Mouse (Mus musculus) lung, postnatal 4 days (tissue): ENCODE measurements around the gene Gm5475.
"Not testable (repeated sequence)": the region's sequence is repeated elsewhere in the genome, so short reads cannot be mapped to it uniquely, and the experiment has no call there.

Experiments used
- DNase-seq, 2 experiments: peaks; one replicate each; pipeline ENCODE4 v3.0.0; 2021

Gm5475 gene

GRCm38 (mm10) chr15:100421758-100422197 is at the start of gene Gm5475:
TSS of gene Gm5475 (plus strand) at chr15:100422147.
- not testable (repeated sequence) for DNase-seq

DNA sequence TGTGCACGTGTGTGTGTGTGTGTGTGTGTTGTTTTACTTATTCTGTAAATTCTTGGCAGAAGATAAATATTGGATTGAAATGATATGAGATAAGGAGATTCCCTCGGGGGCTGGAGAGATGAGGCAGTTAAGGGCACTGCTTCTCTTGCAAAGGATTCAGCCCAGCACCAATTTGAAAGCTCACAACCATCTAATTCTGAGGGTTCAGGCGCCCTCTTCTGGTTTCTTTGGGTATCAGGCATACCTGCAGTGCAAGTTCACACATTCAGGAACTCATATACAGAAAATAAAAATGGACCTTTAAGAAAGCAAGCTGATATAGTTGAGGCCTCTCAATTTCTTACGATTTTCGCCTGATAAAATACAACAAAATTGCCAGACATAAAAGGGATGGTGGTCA is 46.9 kb upstream of the Gm5475 start:
- DNase-seq = peak; percentile 37 to 73

GRCm38 (mm10) chr15:100377847-100378505 is 44.0 kb upstream of the Gm5475 start:
- DNase-seq = not testable (repeated sequence)

DNA sequence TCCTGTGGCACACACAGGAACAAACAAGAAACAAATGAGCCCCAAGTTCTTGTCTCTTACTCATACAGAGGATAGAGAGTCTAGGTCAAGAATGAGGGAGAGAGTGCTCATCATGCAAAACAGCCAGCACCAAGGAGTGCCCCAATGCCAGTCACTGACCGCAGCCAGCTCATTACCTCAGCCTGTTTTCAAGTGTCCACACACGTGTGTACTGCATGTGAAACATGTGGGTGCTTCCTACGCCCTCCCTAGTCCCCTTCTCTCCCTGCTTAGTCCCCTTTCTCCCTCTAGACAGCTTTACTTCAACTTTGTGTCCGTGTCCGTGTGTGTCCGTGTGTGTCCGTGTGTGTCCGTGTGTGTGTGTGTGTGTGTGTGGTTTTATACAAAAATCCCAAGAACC is 42.3 kb upstream of the Gm5475 start:
- DNase-seq = no peak

- no peak for DNase-seq
Measured at GRCm38 (mm10) chr15:100380104-100380503, 41.8 kb upstream of the Gm5475 start.

DNA sequence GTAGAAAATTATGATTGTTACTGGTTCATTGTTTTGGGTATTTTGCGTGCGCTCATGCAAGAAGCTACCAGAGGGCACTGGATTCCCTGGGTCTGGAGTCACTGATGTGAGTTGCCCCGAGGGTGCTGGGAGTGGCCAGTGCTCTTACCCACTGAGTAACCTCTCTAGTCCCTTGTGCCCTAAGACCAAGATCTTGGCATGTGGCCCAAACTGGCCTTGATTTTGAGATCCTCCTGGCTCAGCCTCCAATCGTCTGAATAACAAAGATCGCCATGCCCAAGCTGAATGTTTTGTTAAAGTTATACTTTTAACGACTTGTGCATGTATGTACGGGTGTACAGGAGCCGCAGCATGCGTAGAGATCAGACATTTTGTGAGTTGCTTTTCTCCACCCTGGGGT is 36.2 kb upstream of the Gm5475 start:
- no peak for DNase-seq

DNA sequence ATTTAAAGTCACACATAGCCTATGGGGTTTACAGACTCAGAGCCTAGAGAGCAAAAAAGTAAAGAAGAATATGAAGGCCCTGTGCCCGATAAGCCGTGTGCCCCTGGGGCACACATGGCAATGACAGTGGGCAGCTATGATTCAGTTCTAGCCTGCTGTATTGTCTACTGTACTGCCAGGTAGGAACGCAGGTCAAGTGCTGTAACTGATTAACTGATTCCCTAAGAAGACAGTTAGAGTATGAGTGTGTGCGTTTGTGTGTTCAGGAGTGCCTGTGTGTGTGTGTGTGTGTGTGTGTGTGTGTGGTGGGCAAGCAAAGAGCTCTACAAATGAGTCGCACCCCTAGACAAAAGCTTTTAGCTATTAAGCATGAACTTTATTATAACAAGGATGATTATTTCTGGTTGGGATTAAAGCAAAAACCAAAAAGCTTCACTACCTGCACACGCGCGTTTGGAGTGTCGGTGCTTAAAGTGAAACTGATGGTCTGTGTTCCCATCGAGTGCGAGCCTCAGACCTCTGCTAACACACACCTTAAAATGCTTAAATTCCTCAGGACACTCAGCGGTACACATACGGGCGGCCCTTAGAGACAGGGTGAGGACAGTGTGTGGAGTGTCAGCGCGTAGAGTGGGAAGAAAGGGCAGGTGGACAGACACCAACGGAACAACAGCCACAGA is 34.3 kb upstream of the Gm5475 start:
- peak; percentile 8 to 49 for DNase-seq

DNA sequence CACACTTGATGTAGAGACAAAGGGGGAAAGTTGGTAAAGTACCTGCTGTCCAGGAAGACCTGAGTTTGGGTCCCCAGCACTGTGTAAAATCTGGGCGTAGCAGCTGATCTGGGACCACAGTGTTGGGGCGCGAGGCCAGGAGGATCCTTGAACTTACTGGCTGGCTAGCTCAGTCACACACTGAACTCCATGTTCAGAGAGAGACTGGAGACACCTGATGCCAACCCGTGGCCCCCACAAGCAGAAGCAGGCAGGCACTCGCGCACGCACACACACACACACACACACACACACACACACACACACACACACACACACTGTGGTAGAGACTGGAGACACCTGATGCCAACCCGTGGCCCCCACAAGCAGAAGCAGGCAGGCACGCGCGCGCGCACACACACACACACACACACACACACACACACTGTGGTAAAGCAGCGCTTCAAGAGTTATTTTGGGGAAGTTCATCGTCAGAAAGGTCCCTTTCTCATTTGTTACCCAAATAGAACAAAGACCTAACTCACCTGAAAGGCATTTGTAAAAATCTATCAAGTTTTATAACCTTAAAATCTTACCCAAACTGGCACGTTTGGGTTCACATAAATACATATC is 33.6 kb upstream of the Gm5475 start:
- peak; percentile 15 to 32 for DNase-seq

DNA sequence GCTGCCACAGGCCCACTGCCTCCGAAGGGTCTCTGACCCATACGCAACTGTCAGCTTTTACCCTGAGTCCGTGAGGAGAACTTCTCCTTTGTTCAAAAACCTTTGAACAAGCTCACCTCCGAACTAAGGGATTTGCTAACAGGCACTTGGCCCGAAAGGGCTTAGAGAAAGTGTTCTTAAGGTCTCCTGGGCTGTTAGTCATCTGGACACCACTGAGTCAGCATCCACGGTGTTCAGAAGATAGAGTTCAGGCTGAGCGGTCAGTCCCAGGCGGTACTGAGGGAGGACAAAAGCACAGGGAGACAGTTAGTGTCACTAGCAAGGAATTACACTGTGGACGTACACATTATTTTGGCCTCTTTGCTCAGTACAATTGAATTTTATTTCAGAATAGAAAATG is 33.1 kb upstream of the Gm5475 start:
- no peak for DNase-seq

- no peak for DNase-seq
Measured at GRCm38 (mm10) chr15:100391066-100391465, 30.9 kb upstream of the Gm5475 start.

DNA sequence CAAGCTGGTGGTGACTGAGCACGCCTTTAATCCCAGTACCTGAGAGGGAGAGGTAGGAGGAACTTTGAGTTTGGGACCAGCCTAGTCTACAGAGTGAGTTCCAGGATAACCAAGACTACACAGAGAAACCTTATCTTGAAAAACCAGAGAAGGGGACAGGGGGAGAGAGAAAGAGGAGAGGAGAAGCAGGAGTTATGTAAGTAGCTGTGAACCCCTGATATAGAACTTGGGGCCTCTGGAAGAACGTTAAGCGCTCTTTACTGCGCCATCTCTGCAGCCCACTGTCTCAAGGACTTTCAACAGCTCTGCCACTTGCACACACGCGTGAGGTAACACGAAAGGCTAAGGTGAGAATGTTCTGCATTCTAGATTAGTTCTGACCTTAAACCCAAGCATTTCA is 30.3 kb upstream of the Gm5475 start:
- no peak for DNase-seq

DNA sequence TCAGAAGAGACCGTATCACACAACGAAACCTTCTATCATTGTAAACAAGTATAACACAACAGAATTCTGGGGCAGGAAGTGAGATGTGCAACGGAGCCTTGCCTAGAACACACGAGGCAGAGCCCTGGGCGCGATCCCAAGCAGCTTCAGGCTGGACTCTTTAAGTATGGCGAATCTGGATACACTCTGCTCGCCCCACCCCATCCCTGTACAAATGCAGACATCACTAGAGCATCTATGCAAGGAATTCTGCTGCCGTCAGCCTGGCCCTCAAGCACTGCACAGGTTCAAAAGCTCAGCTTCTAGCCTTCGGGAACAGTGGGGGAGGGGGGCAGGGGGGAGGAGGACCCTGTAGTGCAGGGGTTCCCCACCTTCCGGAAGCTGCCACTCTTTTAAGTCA is 28.9 kb upstream of the Gm5475 start:
- DNase-seq = no peak

- DNase-seq = no peak
Measured at GRCm38 (mm10) chr15:100395561-100395960, 26.4 kb upstream of the Gm5475 start.

- DNase-seq = no peak
Measured at GRCm38 (mm10) chr15:100400592-100401250, 21.2 kb upstream of the Gm5475 start.

GRCm38 (mm10) chr15:100401811-100402210 is 20.1 kb upstream of the Gm5475 start:
- DNase-seq = no peak

GRCm38 (mm10) chr15:100402347-100402746 is 19.6 kb upstream of the Gm5475 start:
- no peak for DNase-seq

GRCm38 (mm10) chr15:100402798-100403197 is 19.1 kb upstream of the Gm5475 start:
- DNase-seq = no peak

DNA sequence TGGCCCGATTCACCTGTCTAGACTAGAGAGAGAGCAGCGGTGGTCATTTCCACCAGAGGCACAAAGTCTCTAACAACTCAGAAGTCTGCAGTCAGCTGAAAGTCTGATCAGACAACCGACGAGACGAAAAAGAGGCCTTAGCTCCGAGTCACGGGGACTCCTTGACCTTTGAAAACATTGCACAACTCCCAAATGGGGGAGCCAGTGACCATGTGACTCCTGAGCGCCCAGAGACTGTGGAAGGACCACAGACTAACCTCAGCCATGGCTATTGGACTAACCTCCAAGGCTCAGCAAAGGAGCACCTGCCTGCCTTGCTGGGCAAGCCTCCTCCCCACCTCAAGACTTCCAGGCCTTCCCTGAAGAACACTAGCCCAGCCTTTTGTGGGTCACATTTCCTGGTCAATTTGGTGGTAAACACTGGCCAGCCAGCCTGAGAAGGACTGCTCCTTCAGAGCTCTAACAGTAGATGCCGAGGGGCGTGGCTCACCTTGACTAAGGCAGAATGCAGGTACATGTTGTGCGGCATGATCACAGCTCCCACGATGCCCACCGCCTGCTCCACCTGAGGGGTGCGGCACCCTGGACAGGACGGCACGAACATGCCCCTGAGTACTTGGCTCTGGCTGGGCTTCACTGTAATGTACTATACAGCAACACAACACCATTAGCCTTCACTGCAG is 18.5 kb upstream of the Gm5475 start:
- peak in 1 of 2 experiments; percentile 10 for DNase-seq

DNA sequence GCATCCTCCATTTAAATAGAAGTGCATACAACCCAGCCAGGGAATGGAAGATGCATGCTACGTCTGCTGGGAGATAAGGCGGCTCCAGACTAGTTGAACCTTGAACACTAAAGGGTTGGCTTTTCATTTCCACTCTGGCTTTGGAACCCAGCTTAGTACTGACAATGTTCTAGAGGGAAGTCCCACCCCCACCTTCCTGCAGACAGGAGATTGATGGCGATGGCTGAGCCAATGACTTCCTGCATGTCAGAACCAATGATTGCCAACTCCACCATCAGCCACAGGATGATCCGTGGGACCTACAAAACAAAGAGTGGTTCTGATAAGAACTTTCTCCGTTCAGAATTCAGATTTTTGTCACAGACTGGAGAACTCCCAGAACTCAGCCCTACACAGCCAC is 15.9 kb upstream of the Gm5475 start:
- DNase-seq = no peak

DNA sequence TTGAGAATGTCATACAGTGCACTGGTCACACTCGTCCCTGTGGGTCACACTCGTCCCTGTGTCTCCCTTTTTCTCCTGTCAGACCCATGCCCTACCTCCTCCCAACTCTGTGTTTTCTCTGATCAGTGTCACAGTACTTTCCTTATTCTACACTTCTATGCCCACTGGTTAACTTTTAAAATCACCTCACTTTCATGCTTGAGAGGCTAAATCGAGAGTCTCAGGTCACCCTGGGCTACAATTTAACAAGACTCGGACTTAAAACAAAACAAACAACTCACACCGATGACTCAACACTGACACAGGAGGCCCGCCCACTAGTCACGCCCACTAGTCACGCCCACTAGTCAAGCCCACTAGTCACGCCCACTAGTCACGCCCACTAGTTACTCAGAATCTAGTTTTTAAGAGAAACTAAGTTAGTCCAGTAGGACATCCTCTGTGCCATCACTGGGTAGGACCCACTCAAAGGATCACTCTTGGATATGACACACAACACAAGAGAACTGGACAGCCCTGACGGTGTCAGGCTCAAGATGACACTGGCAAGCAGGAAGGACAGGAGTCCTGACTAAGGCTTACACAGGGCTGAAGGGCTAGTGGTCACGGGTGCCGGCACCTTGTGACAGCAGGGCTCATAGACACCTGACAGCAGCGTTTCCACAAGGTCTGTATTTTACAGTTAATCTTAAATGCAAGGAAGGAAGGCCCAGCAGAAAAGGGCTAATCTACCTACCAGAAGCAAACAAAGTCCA is 10.9 kb upstream of the Gm5475 start:
- DNase-seq = peak; percentile 48 to 55

DNA sequence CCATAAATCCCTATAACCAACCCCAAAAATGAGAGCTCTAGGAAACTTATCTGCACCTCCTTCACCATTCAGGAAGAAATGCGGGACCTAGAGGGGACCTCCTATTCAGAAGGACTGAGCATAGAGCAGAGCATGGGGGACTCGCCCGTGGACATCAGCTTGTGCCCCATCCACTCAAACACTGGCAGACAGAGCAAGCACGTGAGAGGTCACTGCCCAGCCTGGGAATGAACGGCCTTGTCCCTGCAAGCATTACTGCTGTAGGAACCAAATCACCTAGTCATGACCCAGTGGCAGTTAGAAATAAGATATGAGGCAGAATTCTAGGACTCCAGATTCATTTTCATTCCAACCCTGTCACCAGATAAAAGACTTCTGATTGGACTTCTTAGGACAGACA is 10.2 kb upstream of the Gm5475 start:
- DNase-seq = peak in 1 of 2 experiments; percentile 10

DNA sequence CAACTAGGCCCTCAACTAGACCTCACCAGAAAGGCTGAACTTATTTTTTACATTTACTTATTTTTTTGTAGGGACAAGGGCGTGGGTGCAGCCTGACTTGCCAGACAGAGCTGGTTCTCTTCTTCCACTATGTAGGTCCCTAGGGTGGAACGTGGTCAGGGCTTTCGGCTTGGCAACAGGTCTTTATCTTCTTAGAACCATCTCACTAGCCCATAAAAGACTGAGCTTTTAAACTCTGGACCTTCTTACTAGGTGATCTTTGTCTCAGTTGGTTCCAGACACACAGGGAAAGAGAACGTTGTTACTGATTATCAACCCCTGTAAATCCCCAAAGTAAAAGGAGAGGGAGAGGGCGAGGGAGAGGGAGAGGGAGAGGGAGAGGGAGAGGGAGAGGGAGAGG is 8.6 kb upstream of the Gm5475 start:
- no peak for DNase-seq
